Mouse (Mus musculus) olfactory bulb, adult 2 months (tissue): ENCODE data around the gene Nudc.

Experiments
- CTCF ChIP-seq: fragments of 200-500 bp; IDR thresholded peaks from 2 replicates; pipeline ENCODE4 v1.5.1; 2012; ENCODE audit warnings: low read depth, mild to moderate bottlenecking, low read length, moderate library complexity; ENCODE audit not compliant: insufficient read depth
- POLR2A ChIP-seq: fragments of 200-500 bp; IDR thresholded peaks from 2 replicates; pipeline ENCODE4 v1.6.1; 2012; ENCODE audit warnings: mild to moderate bottlenecking, low read depth, low read length, moderate library complexity; ENCODE audit not compliant: insufficient read depth

GRCm38 (mm10) chr4:133536081-133536480 is 9.7 kb downstream of the Nudc start:
- TF ChIP-seq POLR2A (no peak), CTCF (no peak)
